Mouse (Mus musculus) heart, postnatal 0 days (tissue): ENCODE measurements at regions not wholly inside any gene's neighbourhood (a gene's known extent, or its start where the extent isn't known, plus 50 kb on each side); places are given as distances from the start of the nearest gene placed in this dataset.

Experiments used
- CTCF ChIP-seq: IDR thresholded peaks from 2 replicates; pipeline ENCODE4 v1.5.1; 2016; ENCODE audit warnings: antibody characterized with exemption, control low read depth, low read depth
- EP300 ChIP-seq: IDR thresholded peaks from 2 replicates; pipeline ENCODE4 v1.6.1; 2016; ENCODE audit warnings: antibody characterized with exemption, low read depth

GRCm38 (mm10) chr10:3662571-3662970 is 77.6 kb upstream of the Plekhg1 start:
- TF ChIP-seq EP300 (no peak), CTCF (no peak)
